Mouse (Mus musculus) 3134 (cell line): Measurements from ENCODE around the gene Ank.

Experiments
- DNase-seq: peaks from one replicate; pipeline ENCODE4 v3.0.0-alpha.2; 2011; ENCODE audit warnings: low spot score; ENCODE audit not compliant: insufficient read length; ENCODE audit errors: extremely low read depth

Gene Ank

GRCm38 (mm10) chr15:27569924-27570323, 103.4 kb downstream of the Ank start:
- no peak for DNase-seq

GRCm38 (mm10) chr15:27570385-27570784, 103.9 kb downstream of the Ank start:
- DNase-seq: no peak

GRCm38 (mm10) chr15:27571179-27571578, 104.7 kb downstream of the Ank start:
- DNase-seq: no peak

GRCm38 (mm10) chr15:27574992-27575781, 108.7 kb downstream of the Ank start:
- DNase-seq: no peak

- peak; percentile 61 for DNase-seq
These were observed 109.5 kb downstream of the Ank start for GRCm38 (mm10) chr15:27575932-27576331.

- DNase-seq: peak; percentile 37
These were observed 110.4 kb downstream of the Ank start for GRCm38 (mm10) chr15:27576886-27577285.

- no peak for DNase-seq
These were observed 111.7 kb downstream of the Ank start for GRCm38 (mm10) chr15:27577915-27578780.

- DNase-seq: no peak
These were observed 112.4 kb downstream of the Ank start for GRCm38 (mm10) chr15:27578918-27579317.

- DNase-seq: no peak
These were observed 113.4 kb downstream of the Ank start for GRCm38 (mm10) chr15:27579853-27580252.

- no peak for DNase-seq
These were observed 114.3 kb downstream of the Ank start for GRCm38 (mm10) chr15:27580771-27581170.

- no peak for DNase-seq
These were observed 115.2 kb downstream of the Ank start for GRCm38 (mm10) chr15:27581640-27582039.

- DNase-seq: no peak
These were observed 116.0 kb downstream of the Ank start for GRCm38 (mm10) chr15:27582428-27582827.

GRCm38 (mm10) chr15:27583042-27583441, 116.6 kb downstream of the Ank start:
- no peak for DNase-seq

- no peak for DNase-seq
These were observed 117.1 kb downstream of the Ank start for GRCm38 (mm10) chr15:27583620-27584019.

GRCm38 (mm10) chr15:27585466-27586092, 119.1 kb downstream of the Ank start:
- no peak for DNase-seq

GRCm38 (mm10) chr15:27586093-27586480, 119.6 kb downstream of the Ank start:
- DNase-seq: no peak

GRCm38 (mm10) chr15:27588087-27588826, 121.8 kb downstream of the Ank start:
- no peak for DNase-seq

GRCm38 (mm10) chr15:27590812-27591211, 124.3 kb downstream of the Ank start:
- DNase-seq: no peak

- no peak for DNase-seq
These were observed 126.3 kb downstream of the Ank start for GRCm38 (mm10) chr15:27592620-27593320.

- DNase-seq: no peak
These were observed 127.2 kb downstream of the Ank start for GRCm38 (mm10) chr15:27593717-27594116.
